Mouse (Mus musculus) liver, postnatal 0 days (tissue): ENCODE data around the gene Fsd2.

ENCODE experiments used
- CTCF ChIP-seq: sonication (generic); IDR thresholded peaks from 2 replicates; pipeline ENCODE4 v1.5.1; 2016; ENCODE audit warnings: antibody characterized with exemption, low read depth
- EP300 ChIP-seq: IDR thresholded peaks from 2 replicates; pipeline ENCODE4 v1.6.1; 2016; ENCODE audit warnings: antibody characterized with exemption, low read depth, mild to moderate bottlenecking

GRCm38 (mm10) chr7:81560101-81561049 lies 6.4 kb downstream of the Fsd2 start:
- no peak for TF ChIP-seq CTCF
- TF ChIP-seq EP300: no peak
